Mouse (Mus musculus): ENCODE measurements at regions not wholly inside any gene's neighbourhood (a gene's known extent, or its start where the extent isn't known, plus 50 kb on each side); places are given as distances from the start of the nearest gene placed in this dataset.

- no peak overlapping the region for H3K4me3 ChIP-seq (ENCODE audit: insufficient read depth, low read depth, low read length)
- no peak overlapping the region for H3K27ac ChIP-seq (replicated peaks; ENCODE audit: insufficient read depth, low read depth, low read length)
- H3K79me2 ChIP-seq (ENCODE audit: control insufficient read depth, insufficient read depth, low read length): no peaks in the 10 kb centered on the region
- no peak overlapping the region for H3K9ac ChIP-seq (ENCODE audit: low read depth, low read length)
- TF ChIP-seq POLR2A (IDR thresholded peaks at IDR 0.05; ENCODE audit: extremely low read depth, insufficient read depth, low read length) (no peak), CTCF (IDR thresholded peaks at IDR 0.05; ENCODE audit: low read depth, low read length) (no peak)
- peaks cover 11% of the 10 kb centered on the region for H3K4me1 ChIP-seq (ENCODE audit: control insufficient read depth, insufficient read depth, low read length)
- no peaks in the 10 kb centered on the region for H3K27me3 ChIP-seq (ENCODE audit: control insufficient read depth, insufficient read depth, low read length)
- no peak for DNase-seq (ENCODE audit: extremely low read depth, low read depth, low spot score)
- WGBS: 97% methylated on average over 4 of the region's 4 CpGs
- H3K36me3 ChIP-seq (ENCODE audit: control insufficient read depth, insufficient read depth, low read length): no peaks in the 10 kb centered on the region
Measured at GRCm38 (mm10) chr17:47064006-47064405, 53.6 kb upstream of the Ubr2 start.

DNA sequence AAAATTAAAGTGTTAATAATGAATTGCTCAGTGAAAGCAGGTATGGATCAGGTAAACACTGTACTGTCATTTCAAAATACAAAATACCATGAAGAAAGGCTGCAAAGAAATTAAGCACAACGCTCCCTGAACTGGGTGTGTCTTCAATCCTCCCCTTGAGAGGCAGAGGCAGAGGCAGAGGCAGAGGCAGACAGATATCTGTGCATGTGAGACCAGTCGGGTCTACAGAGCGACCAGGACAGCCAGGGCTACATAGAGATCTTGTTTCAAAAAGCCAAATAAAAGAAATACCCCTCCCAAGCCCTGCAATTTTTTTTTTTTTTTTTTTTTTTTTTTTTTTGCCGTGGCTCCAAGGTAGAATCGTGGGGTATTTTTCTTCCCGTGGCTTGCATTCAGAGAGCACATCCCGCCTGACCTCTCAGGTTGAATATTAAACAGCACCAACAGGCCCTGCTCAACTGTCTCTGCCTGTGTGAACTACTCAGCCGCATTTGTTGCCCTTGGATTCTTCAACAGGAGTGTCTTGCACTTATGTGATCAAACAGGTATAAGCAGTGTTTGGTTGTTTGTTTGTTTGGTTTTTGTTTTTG lies 50.8 kb upstream of the Ubr2 start:
- Histone ChIP-seq H3K27ac (replicated peaks; ENCODE audit: insufficient read depth, low read depth, low read length) (no peak overlapping the region), H3K4me1 (ENCODE audit: control insufficient read depth, insufficient read depth, low read length) (peaks cover 11% of the 10 kb centered on the region), H3K4me3 (ENCODE audit: insufficient read depth, low read depth, low read length) (no peak overlapping the region), H3K79me2 (ENCODE audit: control insufficient read depth, insufficient read depth, low read length) (no peaks in the 10 kb centered on the region), H3K9ac (ENCODE audit: low read depth, low read length) (no peak overlapping the region), H3K36me3 (ENCODE audit: control insufficient read depth, insufficient read depth, low read length) (no peaks in the 10 kb centered on the region), H3K27me3 (ENCODE audit: control insufficient read depth, insufficient read depth, low read length) (no peaks in the 10 kb centered on the region)
- no peak for TF ChIP-seq POLR2A (IDR thresholded peaks at IDR 0.05; ENCODE audit: extremely low read depth, insufficient read depth, low read length)
- 24% methylated on average over 8 of the region's 8 CpGs for WGBS
- DNase-seq (ENCODE audit: extremely low read depth, low read depth, low spot score): peak; percentile 77

Measured in liver, adult 2 months (tissue).